Mouse (Mus musculus) ovary, postnatal 14 days (tissue): ENCODE data around the gene Cdt1.
"Not testable (repeated sequence)": the region's sequence is repeated elsewhere in the genome, so short reads cannot be mapped to it uniquely, and the experiment has no call there.

Experiments
- DNase-seq: peaks from one replicate; pipeline ENCODE4 v3.0.0; 2022; ENCODE audit warnings: low spot score

Cdt1 gene

DNA sequence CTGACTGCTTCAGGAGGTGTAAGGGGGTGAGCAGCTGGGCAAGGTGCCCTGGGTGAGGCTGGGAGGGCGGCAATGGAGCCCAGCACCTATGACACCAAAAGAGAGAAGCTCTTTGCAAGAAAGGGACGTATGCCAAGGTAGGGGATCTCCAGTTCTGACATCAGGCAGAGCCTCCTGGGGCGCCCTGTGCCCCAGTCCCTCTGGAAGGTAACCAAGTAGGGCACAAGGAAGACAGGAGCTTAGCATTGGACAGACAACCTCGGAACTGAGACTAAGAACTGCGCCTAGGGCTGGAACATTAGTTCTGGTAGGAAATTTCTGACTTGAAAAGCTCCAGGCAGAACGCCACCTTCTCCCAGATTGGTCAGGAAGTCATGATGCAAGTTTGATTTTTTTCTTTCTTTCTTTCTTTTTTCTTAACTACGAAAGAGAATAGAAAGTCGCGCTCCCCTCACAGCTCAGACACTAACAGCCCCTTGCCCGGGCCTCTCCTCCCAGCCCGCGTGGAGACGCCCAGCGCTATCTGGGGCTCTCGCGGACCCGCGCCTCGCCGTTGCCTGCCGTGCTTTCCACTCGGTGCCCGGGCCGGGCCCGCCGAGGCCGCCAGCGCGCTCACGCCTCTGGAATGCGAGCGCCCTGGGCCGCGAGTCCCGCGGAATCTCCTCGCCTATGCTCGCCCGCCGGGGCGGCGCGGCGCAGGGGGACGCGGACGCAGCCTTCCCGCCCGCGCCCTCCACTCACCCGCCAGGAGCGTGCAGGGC, 17.4 kb upstream of the Cdt1 start:
- DNase-seq, result peak; percentile 53

DNA sequence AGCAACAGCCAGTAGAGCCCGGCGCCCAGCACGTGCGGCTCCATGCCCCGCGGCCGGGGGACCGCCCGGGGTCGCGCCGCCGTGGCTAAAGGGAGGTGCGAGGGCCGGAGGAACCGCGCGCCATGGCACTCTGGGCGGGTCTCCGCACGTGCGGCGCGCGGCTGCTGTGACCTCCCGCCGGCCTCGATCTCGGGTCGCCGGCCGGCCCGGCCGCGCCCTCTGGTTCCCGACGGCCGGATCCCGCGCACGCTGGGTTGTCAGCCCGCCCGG, 16.9 kb upstream of the Cdt1 start:
- no peak for DNase-seq

DNA sequence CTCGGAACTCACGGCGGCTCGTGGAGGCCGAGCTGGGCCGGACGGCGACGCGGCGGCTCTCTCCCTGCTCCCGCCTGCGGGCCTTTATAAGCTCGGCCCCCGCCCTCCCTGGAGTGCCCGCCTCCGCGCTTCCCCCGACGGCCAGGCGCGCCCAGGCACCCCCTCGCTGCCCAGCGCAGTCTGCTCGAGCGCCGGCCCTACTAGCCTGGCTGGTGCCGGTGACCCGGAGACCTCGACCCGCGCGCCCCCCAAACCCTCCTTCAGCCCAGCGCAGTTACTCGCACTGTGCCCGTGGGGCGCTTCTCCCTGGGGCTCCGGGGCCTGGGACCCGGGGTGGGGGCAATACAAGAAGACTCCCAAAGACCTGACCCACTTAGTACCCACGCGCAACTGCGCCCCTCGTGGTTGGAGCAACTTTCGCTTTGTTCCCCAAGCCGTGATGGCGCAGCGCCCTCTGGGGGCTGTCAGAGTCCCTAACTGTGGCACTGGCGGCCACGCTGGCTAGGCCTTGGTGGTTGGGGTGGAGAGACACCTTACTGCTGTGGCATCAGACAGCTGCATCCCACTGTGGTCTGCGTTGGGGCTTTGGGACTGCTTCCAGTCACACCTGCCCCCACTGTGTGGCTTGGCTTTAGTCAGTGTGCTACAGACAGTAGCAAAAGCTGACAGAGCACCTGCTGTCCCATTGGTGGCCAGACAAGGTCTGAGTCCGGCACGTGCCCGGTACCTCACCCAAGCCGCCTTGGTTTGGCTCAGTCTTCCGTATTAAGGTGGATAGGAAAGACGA, 16.4 kb upstream of the Cdt1 start, which contains the start of gene Piezo1:
Gene Piezo1 (minus strand): TSS at position 65 of the 787 bp plus-strand sequence.
- DNase-seq, result peak; percentile 94

DNA sequence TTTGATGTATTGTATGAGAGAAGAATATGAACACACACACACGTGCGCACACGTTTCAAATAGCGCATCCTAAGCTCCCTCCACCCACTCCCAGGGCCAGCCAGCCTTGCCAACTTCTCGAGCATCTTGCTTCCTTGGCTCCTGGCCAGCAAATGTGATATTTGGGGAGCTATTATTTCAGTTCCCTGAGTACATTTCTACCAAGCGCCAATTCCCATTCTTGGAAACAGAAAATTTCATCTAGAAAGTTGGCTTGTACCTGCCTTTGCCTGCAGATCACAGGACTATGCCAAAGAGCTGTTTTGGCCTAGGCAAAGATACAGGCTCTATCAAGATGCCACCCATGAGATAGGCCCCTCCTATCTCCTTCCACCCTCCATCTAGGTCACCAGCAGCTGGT, 13.0 kb upstream of the Cdt1 start:
- no peak for DNase-seq

DNA sequence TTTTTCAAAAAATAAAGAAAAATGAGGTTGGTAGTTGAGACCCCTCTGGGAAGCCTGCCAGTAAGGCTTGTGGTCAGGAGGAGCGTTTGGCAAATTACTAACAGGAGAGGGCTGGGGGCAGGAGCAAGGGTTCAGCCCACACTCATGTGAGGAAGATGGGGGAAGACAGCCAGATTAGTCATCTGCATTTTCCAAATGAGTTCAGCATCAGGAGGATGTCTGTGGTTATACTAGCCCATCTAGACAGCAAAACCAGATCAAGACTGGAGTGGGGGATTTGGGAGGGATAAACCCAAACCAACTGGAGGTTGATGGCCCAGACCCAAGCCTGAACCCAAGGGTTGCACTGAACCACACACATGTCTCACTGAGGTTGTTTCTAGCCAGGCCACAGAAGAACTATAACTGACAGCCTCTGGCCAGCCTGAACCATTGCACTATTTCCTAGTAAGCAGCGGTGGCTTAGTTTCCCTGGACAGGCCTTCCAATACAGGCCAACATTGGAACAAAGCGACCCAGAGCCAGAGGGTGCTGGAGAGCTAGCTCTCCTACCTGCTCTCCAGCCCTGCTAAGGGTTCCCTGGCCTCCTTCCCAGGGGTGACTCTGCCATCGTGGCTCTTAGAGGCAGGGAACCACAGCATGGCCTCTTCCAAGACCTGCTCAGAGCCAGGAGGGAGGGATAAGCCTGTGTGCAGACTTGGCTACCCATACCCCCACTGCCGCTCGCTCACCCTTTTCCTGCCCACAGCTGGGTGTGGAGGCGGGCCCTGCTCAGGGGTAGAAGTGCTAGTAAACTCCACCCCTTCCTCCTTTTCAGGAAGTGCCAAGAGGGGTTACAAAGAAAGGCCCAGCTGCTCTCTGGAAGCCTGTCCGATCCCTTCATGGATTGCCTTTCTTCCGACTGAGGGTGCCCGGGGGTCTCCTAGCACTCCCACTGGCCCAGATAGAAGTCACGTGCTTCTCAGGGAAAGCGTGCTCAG, 11.5 kb upstream of the Cdt1 start:
- no peak for DNase-seq

DNA sequence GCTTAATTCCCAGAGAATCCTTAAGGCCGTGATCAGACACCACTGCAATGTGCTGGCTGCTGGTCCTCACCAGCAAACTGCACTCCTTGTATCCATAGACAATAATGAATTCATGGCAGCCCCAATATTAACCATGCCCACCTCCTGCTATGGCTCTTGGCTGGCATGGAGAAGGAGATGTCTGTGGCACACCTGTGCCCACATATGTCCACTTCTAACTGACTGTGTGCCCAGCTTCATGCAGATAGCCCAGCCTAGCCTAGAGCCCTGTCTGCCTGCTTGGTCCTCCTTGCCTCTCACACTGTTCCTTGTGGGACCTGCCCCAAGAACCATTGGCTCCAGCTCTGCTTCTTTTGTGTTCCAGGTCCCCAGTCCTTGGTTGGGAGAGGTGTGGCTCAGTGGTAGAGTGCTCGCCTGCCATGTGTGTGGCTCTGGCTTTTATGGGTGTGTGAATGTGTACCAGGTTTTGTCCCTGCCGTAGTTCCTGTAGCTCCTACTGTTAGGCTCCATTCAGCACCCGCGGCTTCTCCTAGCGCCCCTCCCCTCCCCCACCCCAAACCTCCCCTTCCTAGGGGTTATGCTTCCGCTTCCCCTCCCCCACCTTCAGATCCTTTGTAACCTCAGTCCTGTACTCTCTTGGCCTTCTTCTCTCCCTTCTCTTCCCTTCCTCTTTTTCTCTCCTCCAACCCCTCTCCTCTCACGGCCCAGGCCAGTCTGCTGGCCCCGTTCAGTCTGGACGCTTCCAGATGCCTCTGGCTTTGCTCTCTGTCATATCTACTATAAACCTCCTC, 10.4 kb upstream of the Cdt1 start:
- DNase-seq, result no peak

DNA sequence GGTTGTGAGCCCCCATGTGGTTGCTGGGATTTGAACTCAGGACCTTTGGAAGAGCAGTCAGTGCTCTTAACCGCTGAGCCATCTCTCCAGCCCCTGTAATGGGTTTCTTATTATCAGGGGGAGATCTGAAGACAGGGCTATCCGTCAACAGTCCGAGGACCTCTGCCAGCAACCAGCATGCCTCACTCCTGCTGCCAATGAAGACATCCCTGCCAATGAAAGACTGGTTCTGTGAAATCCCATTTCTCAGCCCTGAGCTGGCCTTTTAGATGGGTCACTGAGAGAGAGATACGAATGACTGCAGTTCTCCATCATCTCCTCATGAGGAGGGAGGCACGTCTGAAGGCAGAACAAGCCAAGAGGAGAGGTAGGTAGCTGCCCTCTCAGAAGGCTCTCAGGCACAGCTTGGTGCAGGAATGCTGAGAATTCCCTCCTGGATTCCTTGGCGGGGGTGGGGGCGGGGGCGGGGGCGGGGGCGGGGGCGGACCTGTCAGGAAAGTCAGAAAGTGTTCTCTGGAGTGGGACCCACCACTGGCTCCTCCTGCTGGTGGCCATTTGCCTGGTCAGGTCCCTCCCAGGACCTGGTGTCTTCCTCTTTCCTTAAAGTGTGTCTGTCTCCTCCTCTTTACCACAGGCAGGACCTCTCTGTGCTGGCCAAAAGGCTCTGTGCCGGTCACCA, 9.0 kb upstream of the Cdt1 start:
- DNase-seq, result no peak

DNA sequence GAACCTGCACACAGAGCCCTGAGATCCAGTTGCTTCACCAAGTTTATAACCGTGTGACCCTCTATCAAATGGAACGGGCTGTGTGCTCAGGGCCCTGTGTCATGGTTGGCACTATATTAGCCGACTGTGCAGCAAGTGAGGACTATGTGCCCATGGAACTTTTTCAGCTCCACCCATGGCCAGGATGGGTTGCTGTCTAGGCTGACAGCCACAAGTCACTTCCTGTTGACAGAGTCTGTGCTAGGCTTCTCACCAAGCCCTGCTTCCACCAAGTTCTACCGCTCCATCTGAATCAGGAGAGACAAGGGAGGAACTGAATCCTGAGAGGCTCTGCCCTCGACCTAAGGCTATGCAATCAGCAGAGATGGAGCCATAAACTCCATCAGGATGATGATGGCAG, 6.6 kb upstream of the Cdt1 start:
- no peak for DNase-seq

DNA sequence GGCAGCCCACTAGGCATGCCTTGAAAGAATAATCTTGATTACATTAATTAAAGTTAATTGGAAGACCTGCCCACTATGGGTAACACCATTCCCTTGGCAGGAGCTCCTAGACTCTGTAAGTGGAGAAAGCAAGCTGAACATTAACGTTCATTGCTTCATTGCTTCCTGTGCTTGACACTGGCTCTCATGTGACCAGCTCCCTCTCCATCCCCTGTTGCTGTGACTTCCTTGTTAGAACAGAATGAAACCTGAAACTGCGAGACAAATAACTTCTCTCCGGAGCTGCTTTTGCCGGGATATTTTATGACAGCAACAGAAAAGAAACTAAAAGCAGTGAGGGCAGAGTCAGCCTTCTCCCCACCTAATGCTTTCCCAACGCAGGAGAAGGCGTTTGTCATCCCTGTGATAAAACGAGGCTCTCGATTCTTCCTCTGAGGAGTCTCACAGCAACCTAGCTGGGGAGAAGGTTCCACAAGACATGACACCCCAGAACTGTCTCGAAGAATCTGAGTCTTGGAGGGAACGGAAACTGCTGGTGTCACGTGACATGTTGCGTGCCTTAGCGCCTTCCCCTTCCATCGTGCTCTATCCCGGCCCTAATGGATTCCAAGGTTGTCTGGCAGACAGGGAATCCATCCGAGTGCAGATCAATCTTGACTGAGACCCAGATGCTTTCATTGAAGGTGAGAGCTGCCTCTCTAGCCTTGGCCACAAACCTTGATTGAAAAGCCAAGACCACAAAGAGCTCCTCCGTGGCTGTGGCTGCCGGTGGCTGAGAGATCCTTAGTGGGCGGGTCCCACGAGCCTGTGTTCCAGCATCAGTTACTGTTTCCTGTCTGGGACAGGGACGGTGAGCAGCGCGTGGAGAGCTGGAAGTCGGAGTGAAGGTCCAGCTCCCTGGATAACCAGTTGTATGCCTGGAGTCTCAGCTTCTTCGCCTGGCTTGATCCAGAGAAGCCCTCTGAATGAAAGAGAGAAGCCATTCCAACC, 3.2 kb upstream of the Cdt1 start:
- DNase-seq, result no peak

DNA sequence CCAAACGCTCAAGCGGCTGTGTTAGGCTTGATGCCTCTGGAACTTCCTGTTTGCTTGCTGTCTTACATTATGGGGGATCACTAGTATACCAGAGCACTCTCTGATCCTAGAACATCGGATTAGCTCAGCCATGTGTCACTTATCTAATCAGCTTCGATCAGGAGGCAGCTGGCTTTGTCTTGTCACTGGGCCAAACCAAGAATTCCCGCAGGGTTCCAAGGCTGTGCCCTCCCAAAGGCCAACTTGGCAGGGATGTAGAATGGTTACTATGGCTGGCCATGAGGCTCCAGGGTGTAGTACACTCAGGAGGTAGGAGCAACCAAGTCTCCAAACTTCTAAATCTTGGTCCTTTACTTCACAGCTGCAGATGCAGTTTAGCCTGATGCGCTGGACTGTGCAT, 1.0 kb upstream of the Cdt1 start:
- DNase-seq, result no peak

DNA sequence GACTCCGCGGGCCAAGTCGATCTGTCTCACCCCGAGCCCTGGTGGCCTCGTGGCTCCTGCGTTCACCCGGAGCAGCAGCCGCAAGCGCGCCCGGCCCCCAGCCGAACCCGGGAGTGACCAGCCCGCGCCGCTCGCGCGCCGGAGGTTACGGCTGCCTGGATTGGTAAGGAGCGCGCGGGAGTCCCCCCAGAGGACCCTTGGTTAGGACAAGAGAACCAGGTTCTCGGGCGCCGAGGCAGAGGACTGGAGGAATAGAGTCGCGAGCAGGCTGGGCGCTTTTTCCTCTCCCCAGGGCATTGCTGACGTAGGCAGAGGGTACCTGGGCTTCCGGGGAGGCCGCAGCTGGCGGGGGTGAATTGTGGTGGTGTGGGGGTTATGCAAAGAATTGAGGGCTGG, 292 bp downstream of the Cdt1 start:
- DNase-seq, result no peak

DNA sequence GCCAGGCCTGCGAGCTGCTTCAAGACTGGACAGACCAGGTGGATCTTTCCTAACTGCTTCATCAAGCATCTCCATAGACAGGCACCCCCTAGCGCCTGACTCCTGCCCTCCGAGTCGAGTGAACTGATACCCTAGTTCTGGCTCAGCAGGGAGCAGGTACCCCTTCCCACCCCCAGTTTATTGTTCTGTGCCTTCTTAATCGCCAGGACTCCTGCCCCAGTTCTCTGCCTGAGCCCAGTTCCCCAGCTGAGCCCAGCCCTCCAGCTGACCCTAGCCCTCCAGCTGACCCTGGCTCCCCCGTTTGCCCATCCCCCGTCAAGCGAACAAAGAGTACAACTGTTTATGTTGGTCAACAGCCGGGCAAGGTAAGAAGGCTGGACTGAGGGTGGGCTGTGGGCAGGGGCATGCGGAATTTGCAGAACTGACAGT, 1.1 kb downstream of the Cdt1 start:
- no peak for DNase-seq

DNA sequence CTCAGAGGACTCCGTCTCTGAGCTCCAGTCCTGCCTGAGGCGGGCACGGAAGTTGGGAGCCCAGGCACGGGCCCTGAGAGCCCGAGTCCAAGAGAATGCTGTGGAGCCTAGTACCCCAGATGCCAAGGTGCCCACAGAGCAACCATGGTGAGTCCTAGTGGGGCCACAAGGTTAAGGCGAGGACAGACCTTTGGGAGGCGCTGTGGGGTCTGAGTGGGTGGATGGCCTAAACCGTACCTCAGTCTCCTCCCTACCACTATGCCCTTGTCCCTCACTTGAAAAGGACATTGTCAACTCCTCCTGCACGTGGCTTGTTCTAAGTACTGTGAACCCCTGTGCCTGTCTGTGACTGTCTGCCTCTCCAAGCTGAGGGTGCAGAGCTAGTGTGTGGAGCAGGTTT, 1.5 kb downstream of the Cdt1 start:
- DNase-seq, result no peak

DNA sequence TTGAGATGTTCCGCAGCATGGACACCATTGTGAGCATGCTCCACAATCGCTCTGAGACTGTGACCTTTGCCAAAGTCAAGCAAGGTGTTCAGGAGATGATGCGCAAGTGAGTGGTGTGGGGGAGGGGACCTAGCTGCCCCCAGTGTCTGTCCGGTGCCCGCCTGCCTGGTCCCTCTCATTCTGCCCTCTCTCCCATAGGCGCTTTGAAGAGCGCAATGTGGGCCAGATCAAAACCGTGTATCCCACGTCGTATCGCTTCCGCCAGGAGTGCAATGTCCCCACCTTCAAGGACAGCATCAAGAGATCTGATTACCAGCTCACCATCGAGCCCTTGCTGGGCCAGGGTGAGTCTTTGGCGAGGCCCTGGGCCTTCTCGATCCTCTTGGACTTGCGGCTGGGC, 2.2 kb downstream of the Cdt1 start:
- no peak for DNase-seq

DNA sequence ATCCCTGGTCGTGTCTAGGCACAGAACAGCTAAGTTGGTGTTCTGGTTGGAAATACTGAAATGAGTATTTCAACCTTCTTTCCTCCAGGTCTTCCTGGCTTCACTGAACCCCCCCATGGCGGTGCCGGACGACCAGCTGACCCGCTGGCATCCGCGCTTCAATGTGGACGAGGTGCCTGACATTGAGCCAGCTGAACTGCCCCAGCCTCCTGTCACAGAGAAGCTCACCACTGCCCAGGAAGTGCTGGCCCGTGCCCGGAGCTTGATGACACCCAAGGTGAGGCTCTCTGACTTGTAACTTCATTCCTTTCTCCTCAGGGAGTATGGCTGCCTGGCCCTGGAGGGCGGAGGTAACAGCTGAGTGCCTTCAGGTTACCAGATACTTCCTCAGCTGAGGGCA, 3.3 kb downstream of the Cdt1 start:
- DNase-seq, result no peak

DNA sequence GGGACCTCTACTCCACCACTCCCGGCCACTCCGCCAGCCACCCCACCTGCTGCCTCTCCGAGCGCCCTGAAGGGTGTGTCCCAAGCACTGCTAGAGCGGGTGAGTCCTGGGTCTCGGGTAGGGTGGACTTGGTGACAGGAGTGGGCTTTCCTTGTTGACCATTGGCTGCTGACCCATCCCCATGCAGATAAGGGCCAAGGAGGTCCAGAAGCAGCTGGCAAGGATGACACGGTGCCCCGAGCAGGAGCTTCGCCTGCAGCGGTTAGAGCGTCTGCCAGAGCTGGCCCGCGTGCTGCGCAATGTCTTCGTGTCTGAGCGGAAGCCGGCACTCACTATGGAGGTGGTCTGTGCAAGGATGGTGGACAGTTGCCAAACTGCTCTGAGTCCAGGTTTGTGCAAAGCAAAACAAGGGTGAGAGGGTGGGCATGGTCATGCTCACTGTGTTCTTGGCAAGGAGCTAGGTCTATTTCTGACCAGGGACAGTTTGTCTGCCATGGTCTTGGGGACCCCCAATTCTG, 4.0 kb downstream of the Cdt1 start:
- no peak for DNase-seq

DNA sequence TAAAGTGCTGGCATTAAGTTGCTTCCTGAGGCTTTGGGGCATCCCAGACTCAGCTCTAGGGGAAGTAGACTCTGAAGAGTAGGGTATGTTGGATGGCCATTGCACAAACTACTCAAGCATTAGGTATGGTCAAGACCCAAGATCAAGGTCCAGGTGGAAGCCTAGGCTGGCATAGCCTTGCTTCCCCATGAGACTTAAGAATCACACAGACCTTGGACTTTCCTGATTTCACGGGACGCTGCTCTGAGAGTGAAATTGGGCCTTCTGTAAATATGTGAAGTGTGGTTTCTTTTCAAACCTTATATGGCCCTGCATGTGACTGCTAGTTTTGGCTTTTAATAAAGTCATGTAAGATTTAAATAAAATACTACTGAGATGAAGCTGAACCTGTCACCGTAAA, 4.9 kb downstream of the Cdt1 start:
- DNase-seq, result no peak

DNA sequence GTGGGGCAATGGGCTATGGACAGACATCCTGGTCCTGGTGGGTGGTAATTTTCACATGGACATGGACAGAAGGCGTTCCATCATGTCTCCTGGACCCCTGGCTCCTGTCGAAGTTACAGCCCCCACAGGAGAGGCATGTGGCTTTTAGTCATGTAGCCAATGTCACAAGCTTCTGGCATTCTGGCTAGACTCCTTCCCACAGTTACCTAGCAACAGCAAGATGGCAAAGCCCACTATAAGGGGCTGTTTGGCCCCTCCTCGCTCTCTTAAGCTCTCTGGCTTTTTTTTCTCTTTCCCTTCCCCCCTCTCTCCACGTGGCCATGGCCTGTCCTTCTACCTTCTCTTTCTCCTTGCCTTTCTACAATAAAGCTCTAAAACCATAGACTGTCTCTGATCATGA, 5.4 kb downstream of the Cdt1 start:
- DNase-seq, result not testable (repeated sequence)

DNA sequence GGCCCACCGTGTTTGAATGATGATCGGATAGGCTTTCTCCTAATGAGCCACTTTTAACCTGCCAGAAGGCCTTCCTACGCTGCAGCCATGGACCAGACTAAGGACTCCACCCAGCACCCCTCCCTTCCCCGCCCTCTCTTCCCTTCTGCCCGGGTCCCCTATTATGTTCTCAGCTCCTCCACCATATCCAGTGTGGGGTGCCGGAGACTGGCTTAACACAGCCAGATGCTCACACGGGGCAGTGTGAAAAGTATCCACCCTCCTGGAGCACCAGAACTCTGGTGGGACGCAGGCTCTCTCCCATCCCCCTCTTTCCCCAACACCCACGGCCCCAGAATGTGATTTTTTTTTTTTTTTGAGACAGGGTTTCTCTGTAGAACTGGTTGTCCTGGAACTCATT, 5.8 kb downstream of the Cdt1 start:
- no peak for DNase-seq

DNA sequence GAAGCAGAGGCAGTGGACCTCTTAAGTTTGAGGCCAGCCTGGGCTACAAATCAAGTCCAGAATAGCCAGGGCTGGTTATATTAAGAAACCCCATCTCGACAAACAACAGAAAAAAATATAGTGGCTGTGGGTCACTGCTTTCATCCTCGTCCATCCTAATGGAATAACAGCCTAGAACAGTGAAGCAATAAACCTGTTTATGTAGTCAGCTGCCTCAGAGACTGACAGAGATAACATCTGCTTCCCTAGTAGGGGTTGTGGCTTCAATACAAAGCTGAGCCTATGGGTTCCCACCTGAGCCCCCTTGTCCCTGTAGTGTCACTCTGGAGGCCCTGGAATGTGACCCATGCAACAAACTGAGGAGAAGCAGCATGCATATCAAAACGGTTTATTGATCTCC, 6.4 kb downstream of the Cdt1 start:
- no peak for DNase-seq
